Mouse (Mus musculus): ENCODE measurements around the gene Gtf2h1. TPM values are rescaled to one million over a fixed set of nuclear protein-coding genes. Genes with fewer than 3 reads are reported as not detected.

The Gtf2h1 gene
- polyA plus RNA-seq, 1 experiment from 2014 or later: 48.7 TPM

- Histone ChIP-seq H3K4me3 (no peak overlapping the region), H3K9me3 (replicated peaks) (no peaks in the 10 kb centered on the region), H3K27ac (no peak overlapping the region), H3K4me1 (no peaks in the 10 kb centered on the region), H3K9ac (no peak overlapping the region), H3K36me3 (ENCODE audit: poor library complexity, severe bottlenecking) (no peaks in the 10 kb centered on the region), H3K27me3 (no peaks in the 10 kb centered on the region), H3K4me2 (no peak overlapping the region)
- 76% methylated on average over 4 of the region's 4 CpGs for WGBS
- ATAC-seq: no peak
Observed at GRCm38 (mm10) chr7:46871988-46872387, 76.1 kb downstream of the Gtf2h1 start.

Other genes with a start within 250 kb of the Gtf2h1 start
- gene Sergef, start 156.3 kb upstream of the Gtf2h1 start, polyA plus RNA-seq (2015; fragmentation: Nextera tagmentation; extraction: Ambion mirVana): 25.0 and 26.6 TPM in 2 replicates
- gene Tph1, start 123.6 kb upstream of the Gtf2h1 start, polyA plus RNA-seq (2015; fragmentation: Nextera tagmentation; extraction: Ambion mirVana): 0.21 and 0.28 TPM in 2 replicates
- gene Saal1, start 85.4 kb upstream of the Gtf2h1 start, polyA plus RNA-seq (2015; fragmentation: Nextera tagmentation; extraction: Ambion mirVana): 28.1 and 29.2 TPM in 2 replicates
- 0.28 TPM in 1 of 2 replicates, not detected in the other for gene Saa3, start 80.4 kb upstream of the Gtf2h1 start, polyA plus RNA-seq (2015; fragmentation: Nextera tagmentation; extraction: Ambion mirVana)
- 0.08 TPM in 1 of 2 replicates, not detected in the other for gene Saa4, start 63.5 kb upstream of the Gtf2h1 start, polyA plus RNA-seq (2015; fragmentation: Nextera tagmentation; extraction: Ambion mirVana)
- not detected in 2 replicates for gene Saa1, start 53.1 kb upstream of the Gtf2h1 start, polyA plus RNA-seq (2015; fragmentation: Nextera tagmentation; extraction: Ambion mirVana)
- not detected in 2 replicates for gene Saa2, start 44.3 kb upstream of the Gtf2h1 start, polyA plus RNA-seq (2015; fragmentation: Nextera tagmentation; extraction: Ambion mirVana)
- 15.0 and 16.1 TPM in 2 replicates for gene Hps5, start within 50 bp of the Gtf2h1 start, polyA plus RNA-seq (2015; fragmentation: Nextera tagmentation; extraction: Ambion mirVana)
- gene Ldha, start 45.4 kb downstream of the Gtf2h1 start, polyA plus RNA-seq (2015; fragmentation: Nextera tagmentation; extraction: Ambion mirVana): 905 and 993 TPM in 2 replicates
- 0.13 TPM in 1 of 2 replicates, not detected in the other for gene Ldhc, start 65.1 kb downstream of the Gtf2h1 start, polyA plus RNA-seq (2015; fragmentation: Nextera tagmentation; extraction: Ambion mirVana)
- gene Tsg101, start 123.9 kb downstream of the Gtf2h1 start, polyA plus RNA-seq (2015; fragmentation: Nextera tagmentation; extraction: Ambion mirVana): 408 and 422 TPM in 2 replicates
- gene Uevld, start 162.4 kb downstream of the Gtf2h1 start, polyA plus RNA-seq (2015; fragmentation: Nextera tagmentation; extraction: Ambion mirVana): 9.4 and 10.4 TPM in 2 replicates
- gene Gm9999, start 187.5 kb downstream of the Gtf2h1 start, polyA plus RNA-seq (2015; fragmentation: Nextera tagmentation; extraction: Ambion mirVana): not detected in 2 replicates
- gene Spty2d1, start 212.3 kb downstream of the Gtf2h1 start, polyA plus RNA-seq (2015; fragmentation: Nextera tagmentation; extraction: Ambion mirVana): 12.0 and 12.4 TPM in 2 replicates

All from forebrain, embryonic 13.5 days (tissue).